Mouse (Mus musculus): ENCODE measurements at regions not wholly inside any gene's neighbourhood (a gene's known extent, or its start where the extent isn't known, plus 50 kb on each side); places are given as distances from the start of the nearest gene placed in this dataset.
"Not testable (repeated sequence)": the region's sequence is repeated elsewhere in the genome, so short reads cannot be mapped to it uniquely, and the experiment has no call there.

DNA sequence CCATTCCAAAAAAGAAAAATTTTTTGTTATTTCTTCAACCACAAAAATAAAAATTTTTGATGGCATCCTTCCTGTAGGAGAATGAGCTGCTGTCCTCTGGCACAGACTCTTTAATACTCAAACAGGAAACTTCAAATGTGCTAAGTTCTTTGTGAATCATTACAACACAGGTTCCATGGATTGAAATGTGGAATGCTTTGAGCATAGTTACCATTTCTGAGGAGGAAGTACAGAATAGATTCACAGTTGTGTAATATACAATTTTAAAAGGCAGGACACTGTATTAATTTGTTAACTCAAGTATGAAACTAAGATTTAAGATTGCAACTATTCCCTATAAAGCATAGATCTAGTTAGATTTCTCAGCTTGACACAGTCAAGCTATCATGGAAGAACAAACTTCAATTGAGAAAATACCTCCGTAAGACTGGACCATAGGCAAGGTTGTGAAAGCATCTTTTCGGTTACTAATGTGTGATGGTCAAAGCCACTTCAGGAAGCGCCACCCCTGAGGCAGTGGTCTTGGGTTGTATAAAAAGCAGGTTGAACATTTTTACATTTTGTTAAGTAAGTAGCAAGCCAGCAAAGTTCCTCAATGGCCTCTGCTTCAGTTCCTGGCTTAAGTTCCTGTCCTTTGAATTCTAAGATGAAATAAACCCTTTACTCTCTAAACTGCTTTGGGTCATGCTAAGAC, 354.0 kb upstream of the B3galt2 start:
- no peak overlapping the region for H3K4me2 ChIP-seq (ENCODE audit: low read depth, low read length)
- no peaks in the 10 kb centered on the region for H3K27me3 ChIP-seq (ENCODE audit: control insufficient read depth, insufficient read depth, low read length)
- H3K27ac ChIP-seq (ENCODE audit: low read length) = no peak overlapping the region
- WGBS = 86% methylated on average over 3 of the region's 3 CpGs
- no peak overlapping the region for H3K4me3 ChIP-seq (ENCODE audit: low read length)
- H3K9me3 ChIP-seq (replicated peaks; ENCODE audit: control insufficient read depth, low read length) = no peaks in the 10 kb centered on the region
- no peak for ATAC-seq (replicated peaks; ENCODE audit: extremely low read depth, insufficient read depth, low FRiP score)
- H3K4me1 ChIP-seq (ENCODE audit: control insufficient read depth, insufficient read depth, low read length) = no peaks in the 10 kb centered on the region
- H3K9ac ChIP-seq (ENCODE audit: low read length) = no peak overlapping the region
- no peaks in the 10 kb centered on the region for H3K36me3 ChIP-seq (ENCODE audit: control insufficient read depth, insufficient read depth)

DNA sequence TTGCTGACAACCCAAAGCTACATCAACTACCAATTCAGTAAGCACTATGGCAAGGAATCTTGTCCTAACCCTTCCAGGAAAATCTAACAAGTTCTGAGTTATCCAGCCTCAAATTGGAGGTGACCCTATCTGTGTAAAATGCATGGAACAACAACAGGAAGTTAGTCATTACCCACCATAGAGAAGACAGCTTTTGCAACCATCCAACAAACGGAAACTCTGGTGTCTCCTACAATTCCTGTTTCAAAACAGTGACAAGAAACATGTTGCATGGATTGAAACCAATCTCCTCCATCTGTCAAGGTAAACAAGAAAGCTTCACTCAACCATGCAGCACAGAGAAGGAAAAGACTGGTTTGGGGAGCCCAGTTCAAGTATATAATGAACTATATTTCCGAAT, 353.0 kb upstream of the B3galt2 start:
- H3K27ac ChIP-seq (ENCODE audit: low read length) = no peak overlapping the region
- no peaks in the 10 kb centered on the region for H3K36me3 ChIP-seq (ENCODE audit: control insufficient read depth, insufficient read depth)
- ATAC-seq (replicated peaks; ENCODE audit: extremely low read depth, insufficient read depth, low FRiP score) = no peak
- no peak overlapping the region for H3K4me2 ChIP-seq (ENCODE audit: low read depth, low read length)
- no peak overlapping the region for H3K4me3 ChIP-seq (ENCODE audit: low read length)
- H3K9ac ChIP-seq (ENCODE audit: low read length) = no peak overlapping the region
- H3K9me3 ChIP-seq (replicated peaks; ENCODE audit: control insufficient read depth, low read length) = no peaks in the 10 kb centered on the region
- WGBS = 71% methylated on average over 2 of the region's 2 CpGs
- H3K27me3 ChIP-seq (ENCODE audit: control insufficient read depth, insufficient read depth, low read length) = no peaks in the 10 kb centered on the region
- no peaks in the 10 kb centered on the region for H3K4me1 ChIP-seq (ENCODE audit: control insufficient read depth, insufficient read depth, low read length)

DNA sequence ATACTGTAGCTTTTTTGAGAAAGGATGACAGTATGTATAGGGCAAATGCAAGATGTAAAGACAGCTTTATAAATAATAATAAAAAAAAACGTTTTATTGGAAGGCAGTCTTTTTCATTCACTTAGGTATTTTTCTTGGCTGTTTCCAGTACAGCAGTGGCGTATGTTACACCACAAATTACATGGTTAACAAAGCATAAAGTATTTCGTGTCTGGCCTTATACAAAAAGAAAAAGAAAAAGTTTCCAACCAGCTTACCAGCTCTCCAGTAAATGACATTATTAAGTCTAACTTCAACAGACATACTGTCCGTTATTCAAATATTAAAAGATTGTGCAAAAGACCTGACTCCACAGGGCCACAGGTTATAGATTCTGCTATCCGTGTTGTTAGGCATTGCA, 343.9 kb upstream of the B3galt2 start:
- Histone ChIP-seq H3K9me3 (replicated peaks; ENCODE audit: control insufficient read depth, low read length) (no peaks in the 10 kb centered on the region), H3K4me3 (ENCODE audit: low read length) (no peak overlapping the region), H3K9ac (ENCODE audit: low read length) (no peak overlapping the region), H3K27me3 (ENCODE audit: control insufficient read depth, insufficient read depth, low read length) (no peaks in the 10 kb centered on the region), H3K36me3 (ENCODE audit: control insufficient read depth, insufficient read depth) (no peaks in the 10 kb centered on the region), H3K27ac (ENCODE audit: low read length) (no peak overlapping the region), H3K4me2 (ENCODE audit: low read depth, low read length) (no peak overlapping the region), H3K4me1 (ENCODE audit: control insufficient read depth, insufficient read depth, low read length) (no peaks in the 10 kb centered on the region)
- no peak for ATAC-seq (replicated peaks; ENCODE audit: extremely low read depth, insufficient read depth, low FRiP score)
- WGBS = 68% methylated on average over 5 of the region's 5 CpGs

DNA sequence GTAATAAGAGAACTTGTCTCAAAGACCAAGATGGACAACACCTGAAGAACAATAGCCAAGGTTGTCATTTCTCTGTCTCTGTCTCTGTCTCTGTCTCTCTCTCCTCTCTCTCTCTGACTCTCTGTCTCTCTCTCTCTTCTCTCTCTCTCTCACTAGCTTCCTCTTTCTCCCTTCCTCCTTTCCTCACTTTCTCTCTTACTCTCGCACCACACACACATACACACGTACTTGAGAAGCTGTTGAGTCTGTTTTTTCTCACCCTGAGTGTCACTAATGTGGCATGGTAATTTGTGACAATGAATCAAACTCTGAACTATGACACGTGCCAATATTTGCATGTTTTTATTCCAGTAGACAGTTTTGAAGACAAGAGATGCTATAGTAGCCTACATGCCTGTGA, 333.1 kb upstream of the B3galt2 start:
- ATAC-seq (replicated peaks; ENCODE audit: extremely low read depth, insufficient read depth, low FRiP score) = no peak
- no peaks in the 10 kb centered on the region for H3K36me3 ChIP-seq (ENCODE audit: control insufficient read depth, insufficient read depth)
- WGBS = 50% methylated on average over 3 of the region's 3 CpGs
- H3K4me3 ChIP-seq (ENCODE audit: low read length) = no peak overlapping the region
- H3K27ac ChIP-seq (ENCODE audit: low read length) = no peak overlapping the region
- no peaks in the 10 kb centered on the region for H3K27me3 ChIP-seq (ENCODE audit: control insufficient read depth, insufficient read depth, low read length)
- H3K9me3 ChIP-seq (replicated peaks; ENCODE audit: control insufficient read depth, low read length) = no peaks in the 10 kb centered on the region
- H3K4me1 ChIP-seq (ENCODE audit: control insufficient read depth, insufficient read depth, low read length) = no peaks in the 10 kb centered on the region; the same call in 1 of the 2 replicates
- H3K9ac ChIP-seq (ENCODE audit: low read length) = no peak overlapping the region
- no peak overlapping the region for H3K4me2 ChIP-seq (ENCODE audit: low read depth, low read length)

DNA sequence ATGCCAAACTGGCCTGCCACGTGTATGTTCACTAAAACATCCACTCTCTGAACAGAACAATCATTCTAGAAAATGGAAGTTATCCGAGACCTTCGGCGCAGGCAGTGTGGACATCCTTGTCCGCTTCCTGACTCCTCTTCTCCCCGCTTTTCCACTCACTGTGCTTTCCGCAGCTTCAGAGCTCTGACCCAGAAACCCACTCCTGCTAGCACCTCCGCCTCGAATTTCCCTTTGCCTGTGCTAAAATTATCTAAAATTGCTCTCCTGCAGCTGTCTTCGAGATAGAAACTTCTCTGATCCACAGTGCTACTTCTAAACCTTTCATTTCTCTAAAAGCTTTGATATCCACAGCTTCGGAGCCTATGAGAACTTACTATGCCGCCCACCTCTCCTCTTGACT, 322.1 kb upstream of the B3galt2 start:
- H3K36me3 ChIP-seq (ENCODE audit: control insufficient read depth, insufficient read depth) = no peaks in the 10 kb centered on the region
- no peak overlapping the region for H3K4me2 ChIP-seq (ENCODE audit: low read depth, low read length)
- ATAC-seq (replicated peaks; ENCODE audit: extremely low read depth, insufficient read depth, low FRiP score) = no peak
- no peaks in the 10 kb centered on the region for H3K4me1 ChIP-seq (ENCODE audit: control insufficient read depth, insufficient read depth, low read length)
- H3K27ac ChIP-seq (ENCODE audit: low read length) = no peak overlapping the region
- H3K9ac ChIP-seq (ENCODE audit: low read length) = no peak overlapping the region
- no peaks in the 10 kb centered on the region for H3K9me3 ChIP-seq (replicated peaks; ENCODE audit: control insufficient read depth, low read length)
- H3K4me3 ChIP-seq (ENCODE audit: low read length) = no peak overlapping the region
- 84% methylated on average over 12 of the region's 12 CpGs for WGBS
- H3K27me3 ChIP-seq (ENCODE audit: control insufficient read depth, insufficient read depth, low read length) = no peaks in the 10 kb centered on the region

DNA sequence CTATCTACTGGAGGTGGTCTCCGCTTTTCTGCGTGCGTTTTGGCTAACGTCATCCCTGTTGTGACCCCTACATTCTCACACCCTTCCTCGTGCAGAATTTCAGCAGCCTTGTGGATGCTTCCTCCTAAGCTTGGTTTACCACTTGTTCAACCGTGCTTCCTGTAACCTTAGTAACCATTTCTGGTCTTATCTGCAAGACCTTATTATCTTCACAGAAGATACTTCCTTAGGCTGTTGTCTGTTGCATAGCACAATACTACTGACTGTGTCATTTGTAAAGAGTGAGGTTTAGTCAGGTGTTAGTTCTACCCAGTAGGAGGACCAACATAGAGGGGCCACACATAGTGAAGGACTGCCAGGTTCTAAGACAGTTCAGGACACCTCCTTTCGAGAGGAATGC, 320.9 kb upstream of the B3galt2 start:
- H3K27ac ChIP-seq (ENCODE audit: low read length) = no peak overlapping the region
- no peaks in the 10 kb centered on the region for H3K4me1 ChIP-seq (ENCODE audit: control insufficient read depth, insufficient read depth, low read length)
- H3K9me3 ChIP-seq (replicated peaks; ENCODE audit: control insufficient read depth, low read length) = no peaks in the 10 kb centered on the region
- no peak overlapping the region for H3K9ac ChIP-seq (ENCODE audit: low read length)
- no peaks in the 10 kb centered on the region for H3K27me3 ChIP-seq (ENCODE audit: control insufficient read depth, insufficient read depth, low read length)
- H3K4me2 ChIP-seq (ENCODE audit: low read depth, low read length) = no peak overlapping the region
- no peaks in the 10 kb centered on the region for H3K36me3 ChIP-seq (ENCODE audit: control insufficient read depth, insufficient read depth)
- ATAC-seq (replicated peaks; ENCODE audit: extremely low read depth, insufficient read depth, low FRiP score) = no peak
- 77% methylated on average over 7 of the region's 7 CpGs for WGBS
- H3K4me3 ChIP-seq (ENCODE audit: low read length) = no peak overlapping the region

DNA sequence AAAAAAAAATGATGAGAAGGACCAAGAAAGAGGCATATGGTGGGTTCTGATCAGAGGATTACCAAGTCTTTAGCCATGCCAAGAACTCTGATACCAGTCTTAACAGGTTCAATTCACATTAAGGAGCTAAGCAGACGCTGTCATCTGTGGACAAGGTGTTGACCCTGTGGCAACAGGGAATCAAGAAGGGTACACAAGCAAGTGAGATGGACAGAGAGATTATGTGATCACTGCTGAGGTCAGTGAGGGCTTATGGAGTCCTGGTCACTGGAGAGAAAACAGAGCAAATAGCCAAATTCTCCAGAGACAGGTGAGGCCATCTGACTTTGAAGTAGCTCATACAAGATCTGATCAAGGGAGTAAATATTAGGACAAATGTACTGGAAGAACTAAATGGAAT, 289.1 kb upstream of the B3galt2 start:
- H3K9me3 ChIP-seq (replicated peaks; ENCODE audit: control insufficient read depth, low read length) = no peaks in the 10 kb centered on the region

DNA sequence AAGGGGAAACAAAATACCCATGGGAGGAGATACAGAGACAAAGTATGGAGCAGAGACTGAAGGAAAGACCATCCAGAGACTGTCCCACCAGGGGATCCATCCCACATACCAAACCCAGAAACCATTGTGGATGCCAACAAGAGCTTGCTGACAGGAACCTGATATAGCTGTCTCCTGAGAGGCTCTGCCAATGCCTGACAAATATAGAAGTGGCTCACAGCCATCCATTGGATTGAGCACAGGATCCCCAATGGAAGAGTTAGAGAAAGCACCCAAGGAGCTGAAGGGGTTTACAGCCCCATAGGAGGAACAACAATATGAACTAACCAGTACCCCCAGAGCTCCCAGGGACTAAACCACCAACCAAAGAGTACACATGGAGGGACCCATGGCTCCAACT, 280.2 kb upstream of the B3galt2 start:
- ATAC-seq (replicated peaks; ENCODE audit: extremely low read depth, insufficient read depth, low FRiP score); H3K27ac ChIP-seq (ENCODE audit: low read length); H3K27me3 ChIP-seq (ENCODE audit: control insufficient read depth, insufficient read depth, low read length); H3K9ac ChIP-seq (ENCODE audit: low read length); H3K9me3 ChIP-seq (replicated peaks; ENCODE audit: control insufficient read depth, low read length); H3K4me2 ChIP-seq (ENCODE audit: low read depth, low read length); H3K4me3 ChIP-seq (ENCODE audit: low read length); H3K4me1 ChIP-seq (ENCODE audit: control insufficient read depth, insufficient read depth, low read length); H3K36me3 ChIP-seq (ENCODE audit: control insufficient read depth, insufficient read depth): not testable (repeated sequence)

More for the DNA sequence above, 289.1 kb upstream of the B3galt2 start:
- no peak overlapping the region for H3K27ac ChIP-seq (ENCODE audit: low read length)
- H3K4me3 ChIP-seq (ENCODE audit: low read length) = no peak overlapping the region
- H3K4me2 ChIP-seq (ENCODE audit: low read depth, low read length) = no peak overlapping the region
- no peak for ATAC-seq (replicated peaks; ENCODE audit: extremely low read depth, insufficient read depth, low FRiP score)
- 60% methylated on average over 1 of the region's 1 CpGs for WGBS
- H3K9ac ChIP-seq (ENCODE audit: low read length) = no peak overlapping the region
- no peaks in the 10 kb centered on the region for H3K4me1 ChIP-seq (ENCODE audit: control insufficient read depth, insufficient read depth, low read length)
- H3K27me3 ChIP-seq (ENCODE audit: control insufficient read depth, insufficient read depth, low read length) = no peaks in the 10 kb centered on the region
- no peaks in the 10 kb centered on the region for H3K36me3 ChIP-seq (ENCODE audit: control insufficient read depth, insufficient read depth)

DNA sequence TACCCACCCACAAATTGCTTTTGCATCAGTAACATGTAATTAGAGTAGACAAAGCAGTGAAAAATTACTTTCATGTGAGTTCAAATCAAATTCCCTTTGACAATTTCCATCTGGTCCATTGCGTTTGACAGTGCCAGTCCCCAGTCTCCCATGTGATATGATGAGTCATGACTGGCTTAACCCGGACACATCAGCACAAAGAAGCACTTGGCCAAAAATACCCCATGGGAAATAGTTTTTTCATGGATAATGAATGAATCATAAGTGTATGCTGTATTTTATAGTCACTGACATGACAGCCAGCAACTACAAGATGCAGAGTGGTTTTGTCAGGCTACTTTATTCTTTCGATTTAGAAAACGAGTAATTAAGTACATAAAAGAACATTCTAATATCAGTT, 248.6 kb upstream of the B3galt2 start:
- no peaks in the 10 kb centered on the region for H3K36me3 ChIP-seq (ENCODE audit: control insufficient read depth, insufficient read depth)
- 66% methylated on average over 4 of the region's 4 CpGs for WGBS
- ATAC-seq (replicated peaks; ENCODE audit: extremely low read depth, insufficient read depth, low FRiP score) = no peak
- H3K4me2 ChIP-seq (ENCODE audit: low read depth, low read length) = no peak overlapping the region
- no peak overlapping the region for H3K4me3 ChIP-seq (ENCODE audit: low read length)
- no peaks in the 10 kb centered on the region for H3K4me1 ChIP-seq (ENCODE audit: control insufficient read depth, insufficient read depth, low read length)
- H3K27me3 ChIP-seq (ENCODE audit: control insufficient read depth, insufficient read depth, low read length) = no peaks in the 10 kb centered on the region
- no peak overlapping the region for H3K27ac ChIP-seq (ENCODE audit: low read length)
- H3K9ac ChIP-seq (ENCODE audit: low read length) = no peak overlapping the region
- H3K9me3 ChIP-seq (replicated peaks; ENCODE audit: control insufficient read depth, low read length) = no peaks in the 10 kb centered on the region
